Mouse (Mus musculus) kidney, postnatal 36 days (tissue): Measurements from ENCODE around the gene Ccdc158.

Experiments used
- DNase-seq, 2 experiments: peaks; one replicate each; pipeline ENCODE4 v3.0.0; 2021 to 2022; ENCODE audit warnings: mixed read lengths in 2 of 2

Gene Ccdc158

DNA sequence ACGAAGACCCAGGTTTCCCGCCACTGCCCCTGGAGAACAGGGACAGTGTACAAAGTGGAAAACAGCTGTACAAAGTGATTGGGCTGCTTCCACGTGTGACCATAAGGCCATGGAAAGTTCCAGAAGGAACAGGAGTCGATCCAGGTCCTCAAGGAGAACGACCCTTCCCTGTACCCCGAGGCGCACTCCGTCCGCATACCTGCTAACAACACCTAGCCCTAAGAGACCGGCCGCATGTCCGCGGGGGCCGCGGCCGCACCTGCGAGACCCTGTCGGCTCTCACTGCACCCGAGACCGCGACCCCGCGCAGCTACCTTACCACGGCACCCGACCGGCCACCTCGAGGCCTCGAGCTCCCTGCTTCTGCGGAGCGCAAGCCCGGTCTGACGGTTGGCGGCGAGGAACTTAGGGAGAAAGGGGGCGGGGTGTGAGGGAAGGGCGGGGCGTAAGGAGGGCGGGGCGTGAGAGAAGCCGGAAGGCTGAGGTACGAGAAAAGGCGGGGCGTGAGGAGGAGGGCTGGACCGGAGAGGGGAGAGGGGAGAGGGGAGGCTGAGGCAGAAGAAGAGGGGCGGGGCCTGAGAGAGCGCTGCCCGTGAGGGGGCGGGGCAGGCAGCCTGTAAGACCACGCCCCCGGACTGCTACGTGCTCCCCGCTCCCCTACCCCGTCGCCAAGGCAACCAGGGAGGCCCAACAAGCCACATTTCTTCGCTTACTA lies at the start of gene Ccdc158:
Gene Ccdc158 (minus strand): TSS at position 413 of the 715 bp plus-strand sequence.
- peak; percentile 83 to 87 for DNase-seq

DNA sequence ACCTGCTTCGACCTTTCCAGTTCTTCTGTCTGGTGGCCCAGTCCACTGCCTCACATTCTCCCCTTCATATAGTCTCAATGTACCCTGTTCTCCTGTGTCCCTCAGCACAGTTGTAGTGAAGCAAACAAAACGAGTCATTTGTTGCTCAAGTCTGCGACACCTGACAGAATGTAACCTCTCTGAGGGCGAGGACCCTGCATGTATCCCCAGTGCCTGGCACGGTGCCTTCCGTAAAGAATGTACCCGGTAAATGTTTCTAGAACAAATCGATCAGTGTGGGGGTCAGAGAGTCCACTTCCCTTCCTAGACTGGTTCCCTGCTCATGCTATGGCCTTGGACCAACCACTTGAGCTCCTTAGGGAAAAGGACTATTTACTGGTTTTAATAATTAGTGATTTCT lies 46.5 kb upstream of the Ccdc158 start:
- DNase-seq: no peak

DNA sequence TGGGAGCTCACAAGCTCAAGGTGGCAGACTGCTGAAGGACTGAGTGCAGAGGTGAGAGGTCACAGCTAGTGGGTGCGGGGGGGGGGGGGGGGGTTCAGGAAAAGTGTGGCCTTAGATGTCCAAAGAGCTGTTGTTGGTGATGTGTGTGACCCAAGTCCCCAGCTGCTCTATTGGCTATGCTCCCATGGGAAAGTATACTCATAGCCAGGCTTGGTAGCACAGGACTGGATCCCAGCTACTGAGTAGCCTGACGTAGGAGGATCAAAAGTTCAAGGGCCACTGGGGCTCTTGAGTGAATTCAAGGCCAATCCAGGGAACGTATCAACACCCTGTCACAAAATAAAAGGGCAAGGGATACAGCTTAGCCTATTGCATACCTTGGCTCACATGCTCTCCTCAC lies 43.8 kb upstream of the Ccdc158 start:
- peak in 1 of 2 experiments; percentile 25 for DNase-seq

DNA sequence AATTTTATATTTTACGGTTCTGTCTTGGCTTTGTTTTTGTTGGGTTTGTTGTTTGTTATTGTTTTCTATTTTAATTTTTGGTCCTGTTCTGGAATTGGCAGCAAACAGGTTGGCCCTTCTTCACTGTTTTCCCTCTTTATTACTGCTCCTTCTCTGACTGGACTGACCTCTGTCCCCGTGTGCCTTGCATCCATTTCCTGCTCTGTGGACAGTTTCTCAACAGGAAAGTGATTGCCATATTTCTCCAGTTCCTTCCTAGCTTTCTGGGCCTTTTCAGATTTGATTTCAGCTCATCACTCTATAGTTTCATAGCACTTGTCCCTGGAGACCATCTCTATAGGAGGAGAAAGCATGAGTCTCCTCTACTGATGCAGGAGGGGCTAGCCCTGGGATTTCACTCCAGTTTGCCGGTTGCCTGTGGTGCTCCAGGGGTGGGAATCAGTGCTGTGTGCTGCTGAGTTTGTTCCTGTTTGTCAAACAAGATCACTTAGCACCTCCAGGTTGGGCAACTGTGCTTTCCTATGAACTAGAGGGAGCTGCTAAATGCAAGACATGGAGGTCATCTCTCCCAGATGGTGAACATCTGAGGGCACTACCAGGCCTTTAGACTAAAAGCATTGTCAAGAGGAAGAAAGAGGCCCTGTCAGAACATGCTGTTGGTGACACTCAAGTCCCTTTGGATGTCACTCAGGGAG lies 42.7 kb upstream of the Ccdc158 start:
- peak; percentile 28 to 29 for DNase-seq

DNA sequence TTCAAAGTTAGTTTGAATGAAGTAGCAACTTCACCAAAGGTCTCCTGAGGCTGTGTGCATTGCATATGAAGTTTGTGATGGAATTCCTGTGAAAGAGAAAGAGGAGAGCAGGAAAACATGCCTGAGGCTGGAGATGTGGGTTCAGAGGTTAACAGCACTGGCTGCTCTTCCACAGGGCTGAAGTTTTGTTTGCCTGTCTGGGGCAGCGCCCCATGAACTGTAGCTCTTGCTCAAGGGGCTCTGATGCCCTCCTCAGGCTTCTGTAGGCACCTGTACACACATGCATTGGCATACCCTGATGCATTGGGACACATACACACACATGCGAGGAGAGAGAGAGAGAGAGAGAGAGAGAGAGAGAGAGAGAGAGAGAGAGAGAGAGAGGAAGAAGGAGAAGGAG lies 40.8 kb upstream of the Ccdc158 start:
- no peak for DNase-seq

DNA sequence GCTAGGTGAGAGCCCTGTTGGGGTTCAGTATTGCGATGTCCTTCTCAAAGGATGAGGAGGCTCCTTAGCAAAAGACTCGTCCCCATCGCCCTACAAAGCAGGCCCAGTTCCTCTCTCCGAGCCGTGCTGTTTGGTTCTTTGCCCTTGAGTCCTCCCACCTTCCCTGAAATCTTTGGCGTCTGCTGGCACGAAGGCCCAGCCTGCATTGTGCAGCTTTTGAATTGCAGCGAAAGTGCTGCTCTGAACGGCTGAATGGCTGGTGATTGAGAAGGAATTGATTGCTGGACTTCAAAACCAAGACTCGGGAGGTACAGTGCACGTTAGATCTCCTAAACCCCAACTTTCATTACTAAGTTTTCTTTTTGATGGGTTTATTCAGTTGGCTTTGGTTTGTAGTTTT lies 40.2 kb upstream of the Ccdc158 start:
- DNase-seq: no peak

DNA sequence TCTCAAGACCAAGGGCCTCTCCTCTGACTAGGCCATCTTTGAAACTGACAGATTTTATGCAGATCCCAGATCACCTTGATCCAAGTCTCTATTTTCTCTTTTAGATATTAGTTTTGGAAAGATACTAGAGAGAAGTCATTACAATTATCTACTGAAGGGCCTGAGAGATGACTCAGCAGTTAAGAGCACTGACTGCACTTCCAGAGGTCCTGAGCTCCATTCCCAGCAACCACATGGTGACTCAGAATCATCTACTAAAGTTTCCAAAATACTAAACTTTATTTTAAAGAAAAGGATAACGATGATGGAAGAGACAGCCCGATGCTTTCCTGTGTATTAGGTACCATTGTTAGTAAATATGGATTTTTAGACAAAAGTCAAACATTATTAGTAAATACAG lies 39.8 kb upstream of the Ccdc158 start:
- DNase-seq: no peak

DNA sequence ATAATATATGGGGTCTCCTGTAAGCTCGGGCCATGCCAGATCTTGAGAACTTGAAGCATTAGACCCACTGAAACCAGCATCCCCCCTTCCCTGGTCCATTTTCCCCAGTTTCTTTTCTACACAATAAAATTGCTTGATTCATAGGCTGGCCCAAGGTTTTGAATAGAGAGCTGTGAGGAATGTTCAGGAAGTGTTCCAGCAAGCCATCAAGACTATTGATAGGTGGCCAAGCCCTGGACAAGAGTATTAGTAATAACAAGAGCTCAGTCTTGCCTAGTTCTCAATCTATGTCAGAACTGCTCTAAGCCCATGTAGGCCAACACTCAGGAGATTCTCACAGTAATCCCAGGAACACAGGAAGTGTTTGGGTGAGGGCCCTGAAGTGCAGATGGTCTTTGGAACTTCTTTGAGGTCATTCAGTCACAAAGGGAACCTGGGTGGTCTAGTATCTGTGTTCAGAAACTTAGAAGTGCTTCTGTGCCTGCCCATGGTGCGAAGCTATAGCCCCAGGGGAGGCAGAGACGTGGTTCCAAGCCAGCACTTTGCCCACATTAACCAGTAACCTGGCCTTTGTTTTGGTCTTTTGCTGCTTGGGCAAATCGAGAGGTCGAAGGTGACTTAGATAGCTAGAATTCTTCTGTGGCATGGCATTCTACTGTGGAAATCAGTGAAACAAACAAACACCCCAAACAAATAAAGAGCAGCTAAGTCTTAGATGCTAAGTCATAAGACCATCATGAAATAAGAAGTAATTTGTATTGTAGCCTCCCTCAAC lies 37.7 kb upstream of the Ccdc158 start:
- DNase-seq: peak; percentile 49 to 55

DNA sequence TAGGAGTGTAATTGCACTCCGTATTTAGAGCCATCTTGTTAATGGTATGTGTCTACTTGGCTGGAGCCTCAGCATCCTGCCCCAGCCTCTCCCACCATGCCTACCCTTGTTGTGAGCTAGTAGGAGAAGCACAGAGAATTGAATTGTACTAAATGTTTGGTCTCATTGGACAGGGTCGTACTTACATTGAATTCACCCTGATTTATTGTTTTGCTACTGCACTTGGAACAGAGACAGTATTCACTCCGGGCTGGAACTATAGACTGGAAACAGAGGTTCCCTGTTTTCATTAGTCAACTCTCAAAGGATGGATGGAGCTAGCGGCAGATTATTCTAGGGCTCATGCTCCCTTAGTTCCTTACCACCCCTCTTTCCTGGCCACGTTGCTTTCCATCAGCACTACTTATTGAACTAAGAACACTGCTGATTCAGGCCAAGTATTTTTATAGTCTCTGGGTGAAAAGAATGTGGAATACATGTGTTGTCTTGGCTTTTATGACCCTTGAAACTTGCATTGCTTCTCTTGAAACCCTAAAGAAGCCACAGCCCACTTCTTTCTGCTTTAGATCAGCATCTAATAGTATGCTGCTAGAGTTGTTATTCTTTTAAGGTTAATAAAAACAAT lies 36.7 kb upstream of the Ccdc158 start:
- DNase-seq: no peak

DNA sequence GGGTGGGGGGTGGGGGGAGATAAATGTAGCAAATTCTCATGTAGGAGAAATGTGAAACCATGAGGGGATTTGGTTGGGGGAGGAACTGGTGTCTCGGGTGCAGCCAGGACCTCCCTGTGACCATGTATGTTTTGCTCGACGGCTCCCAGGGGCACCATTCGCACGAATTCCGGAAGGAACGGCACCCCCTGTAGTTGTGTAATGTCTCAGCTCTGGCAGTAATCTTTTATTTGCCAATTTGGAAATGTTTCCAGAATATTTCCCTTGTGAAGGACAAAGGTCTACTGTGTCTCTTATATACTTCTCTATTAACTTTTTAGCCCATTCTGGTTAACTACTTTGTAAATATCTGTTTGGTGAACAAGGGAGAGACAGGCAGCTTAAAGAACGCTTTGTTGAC lies 35.7 kb upstream of the Ccdc158 start:
- DNase-seq: peak in 1 of 2 experiments; percentile 26

DNA sequence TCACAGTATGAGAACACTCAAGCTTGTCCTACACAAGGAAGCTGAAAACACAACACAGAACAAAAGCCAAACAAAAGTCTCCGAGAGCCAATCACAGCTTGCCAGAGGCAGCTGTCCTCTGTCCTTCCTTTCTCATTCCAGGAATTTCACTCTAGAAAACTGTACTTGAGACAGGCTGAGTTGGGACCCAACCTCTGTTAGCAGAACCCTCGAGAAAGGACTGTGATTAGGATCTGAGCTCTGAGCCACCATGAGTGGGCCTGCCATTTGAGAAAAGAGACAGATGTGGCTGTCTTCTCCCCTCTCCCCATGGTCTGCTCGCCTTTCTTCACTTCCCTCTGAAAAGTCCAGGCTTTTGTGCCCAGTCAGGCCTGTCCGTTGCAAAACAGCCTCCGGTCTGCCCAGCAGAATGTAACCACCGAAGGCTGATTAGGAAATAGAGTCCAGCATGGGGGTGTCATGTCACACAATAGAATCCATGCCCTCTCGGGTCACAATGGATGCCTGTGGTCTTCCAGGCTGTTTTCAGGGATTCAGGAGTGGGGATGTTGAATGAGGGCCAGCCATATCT lies 32.9 kb upstream of the Ccdc158 start:
- DNase-seq: peak in 1 of 2 experiments; percentile 24

DNA sequence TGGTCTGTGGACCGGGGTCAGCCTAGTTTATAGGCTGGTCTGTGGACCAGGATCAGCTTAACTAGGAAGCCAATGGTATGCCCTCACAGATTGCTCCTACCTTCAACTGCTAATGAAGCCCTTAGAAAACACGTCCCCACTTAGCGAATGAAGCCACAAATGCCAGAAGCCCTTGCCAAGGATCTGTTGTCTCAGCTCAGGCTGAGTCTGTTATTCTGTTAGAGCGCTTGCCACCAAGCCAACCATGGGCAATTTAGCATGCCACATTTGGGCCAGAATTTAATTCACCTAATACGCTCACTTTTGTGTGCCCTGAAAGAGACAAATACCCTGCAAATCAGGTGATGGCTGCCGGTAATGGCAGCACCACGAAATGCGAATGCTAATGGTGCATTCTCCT lies 28.6 kb upstream of the Ccdc158 start:
- DNase-seq: no peak

DNA sequence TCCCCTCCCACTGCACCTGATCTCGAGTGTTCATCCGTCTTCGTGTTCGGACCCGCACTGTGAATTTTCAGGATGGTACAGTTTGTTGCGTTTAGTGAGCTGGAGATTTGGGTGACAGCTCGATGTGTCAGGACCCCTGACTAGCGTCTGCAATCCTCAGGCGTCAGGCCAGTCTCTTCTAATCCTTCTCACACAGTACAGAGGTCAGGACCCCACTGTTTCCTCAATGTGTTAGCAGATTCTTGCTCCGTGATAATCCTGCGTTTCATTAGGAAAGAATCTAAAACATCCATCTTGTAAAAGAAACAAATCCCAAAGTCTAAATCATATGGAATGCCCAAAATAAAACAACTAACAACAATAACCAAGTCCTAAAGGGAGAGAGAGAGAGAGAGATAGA lies 26.7 kb upstream of the Ccdc158 start:
- DNase-seq: no peak

DNA sequence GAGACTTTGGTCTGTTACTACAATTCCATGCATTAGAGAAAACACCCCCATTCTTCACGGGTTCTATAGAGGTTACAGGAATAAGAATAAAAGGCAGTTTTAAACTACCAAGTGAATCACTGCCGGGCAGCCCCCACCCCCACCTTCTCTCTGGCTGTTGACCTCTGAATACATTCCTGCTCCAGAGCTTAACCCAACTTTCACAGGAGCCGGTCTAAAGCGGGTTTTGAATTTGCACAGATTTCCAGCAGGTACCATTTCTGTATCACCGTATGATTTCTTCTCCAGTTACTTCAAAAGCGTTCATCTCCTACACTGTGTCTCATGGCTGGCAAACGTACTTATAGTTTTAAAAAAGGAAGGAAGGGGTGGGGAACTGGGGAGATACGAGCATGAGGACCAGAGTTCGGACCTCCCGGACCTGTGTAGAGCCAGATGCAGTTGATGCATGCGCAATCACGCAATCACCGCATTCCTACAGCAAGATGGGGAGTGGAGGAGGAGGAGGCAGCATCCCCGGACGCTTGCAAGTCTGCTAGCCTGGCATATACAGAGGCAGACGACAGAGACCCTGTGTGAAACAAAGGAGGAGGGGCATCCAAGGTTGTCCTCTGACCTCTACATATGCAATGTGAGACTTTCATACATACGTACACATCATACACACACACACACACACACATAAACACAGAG lies 23.9 kb upstream of the Ccdc158 start:
- DNase-seq: no peak

DNA sequence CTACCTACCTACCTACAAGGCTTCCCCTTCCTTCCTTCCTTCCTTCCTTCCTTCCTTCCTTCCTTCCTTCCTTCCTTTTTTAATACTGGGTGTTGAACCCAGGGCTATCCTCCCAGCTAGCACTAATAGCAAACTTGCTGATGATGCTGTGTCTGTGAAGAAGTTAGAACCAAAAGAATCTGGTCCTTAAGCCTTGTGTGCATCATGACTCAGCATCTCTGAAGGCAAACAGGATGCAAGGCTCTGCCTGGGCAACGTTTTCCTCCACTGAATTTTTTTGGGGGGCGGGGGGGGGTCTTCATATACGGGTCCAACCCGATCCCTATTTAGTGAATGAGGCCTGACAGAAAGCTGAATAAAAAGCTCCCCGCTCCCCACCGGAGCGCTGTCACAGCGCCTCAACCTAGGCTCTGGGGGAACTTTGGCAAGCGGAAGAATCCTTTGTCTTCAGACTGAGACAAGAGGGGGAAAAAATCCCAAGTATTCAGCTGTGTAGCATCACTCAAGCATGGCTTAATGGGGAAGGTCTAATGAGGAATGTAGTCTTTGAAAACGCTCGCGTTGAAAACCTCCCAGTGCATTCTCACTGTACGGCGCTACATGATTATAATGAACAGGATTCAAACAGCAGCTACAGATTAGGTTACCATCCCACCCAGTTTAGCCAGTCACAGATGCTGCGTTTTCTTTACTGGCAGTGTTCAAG lies 23.2 kb upstream of the Ccdc158 start:
- DNase-seq: no peak

DNA sequence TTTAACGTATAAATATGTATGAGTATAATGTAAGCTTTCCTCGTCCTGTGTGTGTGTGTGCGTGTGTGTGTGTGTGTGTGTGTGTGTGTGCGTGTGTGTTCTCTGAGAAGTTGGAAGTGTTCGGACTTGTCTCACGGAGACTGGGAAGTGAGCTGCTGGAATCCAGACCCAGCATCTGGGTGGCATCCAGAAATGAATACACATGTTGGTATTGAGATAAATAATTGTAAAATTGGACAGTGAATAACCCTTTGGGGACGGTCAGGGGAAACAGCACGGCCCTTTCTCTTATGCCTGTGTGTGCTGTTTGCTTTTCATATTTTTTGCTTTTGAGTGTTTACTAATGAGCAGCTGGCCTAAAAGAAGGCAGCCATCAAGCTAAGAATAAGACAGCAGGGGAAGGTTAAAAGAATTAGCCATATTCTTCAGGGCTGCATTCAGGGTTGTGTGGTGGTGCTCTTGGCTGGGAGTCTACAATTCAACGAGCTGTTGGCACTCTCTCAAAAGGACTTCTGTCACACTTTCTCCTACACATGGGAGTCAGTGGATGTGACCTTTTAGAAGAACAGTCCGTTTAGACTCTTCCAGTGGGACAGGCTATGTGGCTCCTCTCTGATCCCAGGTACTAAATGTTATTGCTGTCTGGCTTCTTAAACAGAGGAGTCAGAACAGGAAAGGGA lies 19.4 kb upstream of the Ccdc158 start:
- DNase-seq: no peak

DNA sequence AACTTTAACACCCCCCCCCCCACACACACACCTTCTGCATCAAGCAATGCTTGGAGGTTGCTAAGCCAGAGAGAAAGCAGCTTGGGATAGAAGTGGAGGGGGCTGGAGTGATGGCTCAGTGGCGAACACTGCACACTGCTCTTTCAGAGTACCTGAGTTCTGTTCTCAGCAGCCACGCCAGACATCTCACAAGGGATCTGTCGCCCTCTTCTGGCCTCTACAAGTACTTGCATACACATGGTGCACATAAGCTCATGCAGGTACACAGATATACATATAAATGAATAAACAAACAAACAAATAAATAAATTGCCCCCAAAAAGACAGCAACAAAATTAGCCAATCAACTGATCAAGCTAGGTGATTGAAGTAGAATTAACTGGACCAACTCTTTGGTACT lies 18.7 kb upstream of the Ccdc158 start:
- no peak for DNase-seq

DNA sequence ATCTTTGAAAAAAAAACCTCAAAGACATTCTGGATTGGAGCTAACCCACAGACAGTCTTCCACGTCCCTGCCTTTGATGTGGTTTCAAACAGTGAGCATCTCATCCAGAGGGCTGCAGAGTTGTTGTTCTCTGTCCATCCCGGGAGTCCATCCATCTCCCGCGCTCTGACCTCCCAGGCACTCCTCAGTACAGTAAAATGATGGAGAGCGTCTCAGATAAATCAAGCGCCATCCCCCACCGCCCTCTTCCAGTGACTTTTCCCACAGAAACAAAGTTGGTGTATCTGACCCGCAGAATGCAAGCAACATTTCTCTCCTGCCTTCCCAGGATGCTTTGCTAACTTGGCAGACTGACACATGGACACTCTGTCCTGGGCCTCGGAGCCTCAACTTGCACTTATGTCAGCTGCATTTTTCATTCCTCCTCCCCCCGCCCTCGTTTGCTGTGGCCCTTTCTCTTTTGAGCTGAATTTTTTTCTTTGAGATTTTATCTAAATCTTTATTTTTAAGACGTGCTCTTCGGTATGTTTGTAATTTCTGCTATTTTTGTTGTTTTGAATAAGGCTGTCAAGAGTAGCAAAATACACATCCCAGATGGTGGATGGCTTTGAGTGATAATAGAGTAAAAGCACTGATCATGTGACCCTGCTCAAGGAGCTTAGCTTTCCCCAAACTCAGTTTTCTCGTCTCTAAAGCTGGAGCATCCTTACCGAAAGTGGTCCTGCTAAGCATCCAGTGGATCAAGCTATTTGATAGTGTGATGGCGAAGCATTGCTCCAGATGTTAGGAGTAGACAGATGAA lies 17.3 kb upstream of the Ccdc158 start:
- DNase-seq: peak in 1 of 2 experiments; percentile 36

DNA sequence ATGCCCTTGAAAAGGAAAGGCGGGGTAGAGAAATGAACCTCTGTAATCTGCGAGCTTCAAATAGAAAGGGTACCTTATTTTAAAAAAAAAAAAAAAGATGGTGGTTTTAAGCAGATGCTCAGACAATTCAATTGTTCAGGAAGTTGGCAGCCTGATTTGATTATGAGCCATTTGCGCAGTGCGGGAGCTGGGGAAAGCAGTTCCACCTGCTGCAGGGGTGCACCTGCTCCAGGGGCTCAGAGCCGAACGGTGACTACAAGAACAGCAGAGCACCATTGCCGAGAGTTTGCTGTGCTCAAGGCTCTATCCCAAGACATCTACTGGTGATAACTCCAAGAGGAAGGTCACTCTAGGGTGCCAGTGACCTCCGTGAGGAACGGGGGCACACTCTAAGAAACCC lies 13.5 kb upstream of the Ccdc158 start:
- DNase-seq: no peak

DNA sequence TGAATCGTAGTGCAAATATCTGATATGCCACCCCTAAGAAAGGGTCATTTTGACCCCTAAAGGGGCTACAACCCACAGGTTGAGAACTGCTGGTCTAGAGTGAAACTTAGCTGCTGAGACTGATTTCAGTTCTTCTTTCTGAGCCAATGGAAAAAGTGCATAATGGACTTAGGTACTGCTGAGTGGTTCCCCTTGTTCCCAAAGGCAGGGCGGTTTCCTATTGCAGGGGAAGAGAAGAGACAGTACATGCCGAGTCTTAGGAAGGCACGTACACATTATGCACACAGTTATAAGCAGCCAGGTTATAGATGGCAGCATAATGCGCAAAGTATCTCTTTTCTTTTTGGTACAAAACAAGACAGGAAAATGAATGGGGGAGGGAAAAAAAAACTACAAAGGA lies 13.1 kb upstream of the Ccdc158 start:
- DNase-seq: no peak
